Mouse (Mus musculus) G1E (cell line): ENCODE measurements around the gene Cd3eap.

Experiments
- CTCF ChIP-seq: IDR thresholded peaks from 2 replicates; pipeline ENCODE4 v1.5.1; 2012; ENCODE audit warnings: low read depth, low read length, inconsistent platforms, mixed read lengths
- GATA1 ChIP-seq: IDR thresholded peaks from 2 replicates; pipeline ENCODE4 v1.6.1; 2012; ENCODE audit warnings: borderline replicate concordance, low read length, inconsistent platforms, mixed read lengths
- GATA2 ChIP-seq: IDR thresholded peaks from 2 replicates; pipeline ENCODE4 v1.6.1; 2012; ENCODE audit warnings: low read depth, low read length, inconsistent platforms, borderline replicate concordance
- POLR2AphosphoS5 ChIP-seq: IDR thresholded peaks from 2 replicates; pipeline ENCODE4 v1.6.1; 2012; ENCODE audit warnings: low read depth, low read length, inconsistent platforms; ENCODE audit not compliant: insufficient replicate concordance
- TAL1 ChIP-seq: conservative IDR thresholded peaks from 2 replicates; pipeline ENCODE4 v1.6.1; 2012; ENCODE audit warnings: low read depth, low read length, inconsistent platforms, mixed read lengths

- no peak for TF ChIP-seq POLR2AphosphoS5
- TF ChIP-seq GATA1: no peak
- no peak for TF ChIP-seq CTCF
- no peak for TF ChIP-seq TAL1
- no peak for TF ChIP-seq GATA2
These were observed 22.3 kb upstream of the Cd3eap start, which contains the start of gene Ercc2 for GRCm38 (mm10) chr7:19381377-19382165.
